Mouse (Mus musculus) myocyte (in vitro differentiated cells): ENCODE measurements around the gene Zfpl1. TPM values are rescaled to one million over a fixed set of nuclear protein-coding genes. Genes with fewer than 3 reads are reported as not detected.

Source experiments
- H3K27me3 ChIP-seq: one replicate; pipeline ENCODE4 v1.6.1; 2011; ENCODE audit not compliant: control insufficient read depth, insufficient read depth, insufficient read length
- H3K36me3 ChIP-seq: one replicate; pipeline ENCODE4 v1.6.1; 2011; ENCODE audit not compliant: control insufficient read depth, insufficient read depth
- H3K4me2 ChIP-seq: one replicate; pipeline ENCODE4 v1.6.1; 2011; ENCODE audit warnings: low read depth, control low read depth
- H3K4me3 ChIP-seq: one replicate; pipeline ENCODE4 v1.5.1; 2011; ENCODE audit warnings: mild to moderate bottlenecking, control low read depth, moderate library complexity
- H3K79me2 ChIP-seq: one replicate; pipeline ENCODE4 v1.6.1; 2011; ENCODE audit not compliant: control insufficient read depth, insufficient read depth
- H3ac ChIP-seq: one replicate; pipeline ENCODE4 v1.6.1; 2011; ENCODE audit not compliant: control insufficient read depth, insufficient read length
- CEBPB ChIP-seq: IDR thresholded peaks from 2 replicates; pipeline ENCODE4 v1.6.1; 2011; ENCODE audit warnings: mild to moderate bottlenecking, moderate library complexity; ENCODE audit not compliant: poor library complexity, insufficient read depth, severe bottlenecking
- E2F4 ChIP-seq: IDR thresholded peaks from one replicate; pipeline ENCODE4 v1.6.1; 2011; ENCODE audit warnings: mild to moderate bottlenecking, control low read depth, moderate library complexity; ENCODE audit not compliant: insufficient read depth
- MAX ChIP-seq: IDR thresholded peaks from one replicate; pipeline ENCODE4 v1.6.1; 2011; ENCODE audit warnings: low read depth, mild to moderate bottlenecking, control low read depth
- MYOD1 ChIP-seq, 3 experiments: IDR thresholded peaks; one replicate each; pipeline ENCODE4 v1.6.1; 2011; ENCODE audit warnings: control low read depth in 2 of 3, low read depth in 2 of 3, mild to moderate bottlenecking in 2 of 3, moderate library complexity in 1 of 3; ENCODE audit not compliant: insufficient read length in 2 of 3, control insufficient read depth in 1 of 3
- MYOG ChIP-seq, 3 experiments: IDR thresholded peaks; one replicate each; pipeline ENCODE4 v1.6.1; 2011; ENCODE audit warnings: control low read depth in 2 of 3, low read depth in 2 of 3, mild to moderate bottlenecking in 2 of 3; ENCODE audit not compliant: insufficient read length in 2 of 3, control insufficient read depth in 1 of 3, insufficient read depth in 1 of 3
- POLR2A ChIP-seq: IDR thresholded peaks from one replicate; pipeline ENCODE4 v1.6.1; 2011; ENCODE audit warnings: low read depth, mild to moderate bottlenecking, control low read depth, moderate library complexity; ENCODE audit not compliant: insufficient read length
- POLR2AphosphoS2 ChIP-seq: IDR thresholded peaks from one replicate; pipeline ENCODE4 v1.6.1; 2011; ENCODE audit warnings: low read depth, control low read depth; ENCODE audit not compliant: insufficient read length
- REST ChIP-seq: IDR thresholded peaks from one replicate; pipeline ENCODE4 v1.6.1; 2011; ENCODE audit warnings: mild to moderate bottlenecking, control low read depth, moderate library complexity; ENCODE audit not compliant: insufficient read depth, insufficient read length
- SRF ChIP-seq: IDR thresholded peaks from one replicate; pipeline ENCODE4 v1.6.1; 2011; ENCODE audit warnings: low read depth; ENCODE audit not compliant: control insufficient read depth, insufficient read length
- TCF12 ChIP-seq: IDR thresholded peaks from one replicate; pipeline ENCODE4 v1.6.1; 2011; ENCODE audit warnings: mild to moderate bottlenecking, control low read depth; ENCODE audit not compliant: poor library complexity, insufficient read depth, severe bottlenecking
- TCF3 ChIP-seq: IDR thresholded peaks from one replicate; pipeline ENCODE4 v1.6.1; 2011; ENCODE audit warnings: low read depth, control low read depth; ENCODE audit not compliant: insufficient read length
- USF1 ChIP-seq: IDR thresholded peaks from one replicate; pipeline ENCODE4 v1.6.1; 2011; ENCODE audit warnings: low read depth, mild to moderate bottlenecking, control low read depth, moderate library complexity
- polyA plus RNA-seq: library from polyadenylated mRNA; unstranded; fragments of >200 nt; fragmentation: generic; extraction: Trizol; gene quantifications from one replicate; pipeline ENCODE4 v1.2.1, GENCODE M21; 2012; ENCODE audit warnings: missing spikeins

Gene Zfpl1
- polyA plus RNA-seq, 1 experiment, result 68.5 TPM

GRCm38 (mm10) chr19:6118677-6119185, 34.0 kb upstream of the Zfpl1 start:
- Histone ChIP-seq H3K27me3 (no peaks in the 10 kb centered on the region), H3K79me2 (peaks cover 14% of the 10 kb centered on the region), H3K36me3 (peaks cover 11% of the 10 kb centered on the region), H3K4me3 (peak overlapping the region; percentile 53), H3K4me2 (peak overlapping the region; percentile 89), H3ac (peak overlapping the region; percentile 87)
- TF ChIP-seq CEBPB, result no peak
- no peak for TF ChIP-seq MYOD1 (IDR thresholded peaks at IDR 0.05; ENCODE audit: control insufficient read depth in 1 of 3, insufficient read length in 2 of 3, low read depth in 2 of 3)
- no peak for TF ChIP-seq TCF3
- TF ChIP-seq USF1, result no peak
- no peak for TF ChIP-seq REST
- TF ChIP-seq POLR2AphosphoS2, result no peak
- no peak for TF ChIP-seq TCF12
- no peak for TF ChIP-seq MAX
- no peak for TF ChIP-seq MYOG (IDR thresholded peaks at IDR 0.05; ENCODE audit: control insufficient read depth in 1 of 3, insufficient read depth in 1 of 3, insufficient read length in 2 of 3, low read depth in 2 of 3)
- TF ChIP-seq SRF, result no peak
- no peak for TF ChIP-seq POLR2A
- TF ChIP-seq E2F4, result no peak

- peaks cover 11% of the 10 kb centered on the region for H3K36me3 ChIP-seq
- peak within 1 kb of the TSS; percentile 89 for H3K4me2 ChIP-seq
- H3K79me2 ChIP-seq, result peaks cover 14% of the 10 kb centered on the region
- no peaks in the 10 kb centered on the region for H3K27me3 ChIP-seq
- peak within 1 kb of the TSS; percentile 87 for H3ac ChIP-seq
- H3K4me3 ChIP-seq, result peak within 1 kb of the TSS; percentile 53
- TF ChIP-seq CEBPB (no peak), TCF3 (no peak), TCF12 (no peak), MYOG (IDR thresholded peaks at IDR 0.05; ENCODE audit: control insufficient read depth in 1 of 3, insufficient read depth in 1 of 3, insufficient read length in 2 of 3, low read depth in 2 of 3) (peak in 2 of 3 experiments; percentile 15 to 34), POLR2AphosphoS2 (peak; percentile 81), MYOD1 (IDR thresholded peaks at IDR 0.05; ENCODE audit: control insufficient read depth in 1 of 3, insufficient read length in 2 of 3, low read depth in 2 of 3) (peak in 2 of 3 experiments; percentile 4 to 48), POLR2A (peak; percentile 76), E2F4 (peak; percentile 89), SRF (peak; percentile 17)
Observed at GRCm38 (mm10) chr19:6117986-6118676, 33.4 kb upstream of the Zfpl1 start, which contains the start of gene Sac3d1. TSS of gene Sac3d1 (minus strand) at chr19:6118650.

GRCm38 (mm10) chr19:6117346-6117985, 32.7 kb upstream of the Zfpl1 start:
- Histone ChIP-seq H3K27me3 (no peaks in the 10 kb centered on the region), H3K36me3 (peaks cover 8% of the 10 kb centered on the region), H3K4me3 (peak overlapping the region; percentile 53), H3K4me2 (peak overlapping the region; percentile 89), H3K79me2 (peaks cover 14% of the 10 kb centered on the region), H3ac (peak overlapping the region; percentile 87)
- TF ChIP-seq POLR2AphosphoS2, result no peak
- peak; percentile 16 for TF ChIP-seq REST

- peak overlapping the region; percentile 53 for H3K4me3 ChIP-seq
- H3ac ChIP-seq, result no peak overlapping the region
- peak overlapping the region; percentile 89 for H3K4me2 ChIP-seq
- TF ChIP-seq MYOD1 (IDR thresholded peaks at IDR 0.05; ENCODE audit: control insufficient read depth in 1 of 3, insufficient read length in 2 of 3, low read depth in 2 of 3), result no peak
- no peak for TF ChIP-seq TCF3
- TF ChIP-seq CEBPB, result no peak
- TF ChIP-seq USF1, result no peak
- TF ChIP-seq SRF, result no peak
- peaks cover 6% of the 10 kb centered on the region for H3K36me3 ChIP-seq
- no peaks in the 10 kb centered on the region for H3K27me3 ChIP-seq
- peaks cover 14% of the 10 kb centered on the region for H3K79me2 ChIP-seq
Observed at GRCm38 (mm10) chr19:6116113-6116850, 31.5 kb upstream of the Zfpl1 start.

DNA sequence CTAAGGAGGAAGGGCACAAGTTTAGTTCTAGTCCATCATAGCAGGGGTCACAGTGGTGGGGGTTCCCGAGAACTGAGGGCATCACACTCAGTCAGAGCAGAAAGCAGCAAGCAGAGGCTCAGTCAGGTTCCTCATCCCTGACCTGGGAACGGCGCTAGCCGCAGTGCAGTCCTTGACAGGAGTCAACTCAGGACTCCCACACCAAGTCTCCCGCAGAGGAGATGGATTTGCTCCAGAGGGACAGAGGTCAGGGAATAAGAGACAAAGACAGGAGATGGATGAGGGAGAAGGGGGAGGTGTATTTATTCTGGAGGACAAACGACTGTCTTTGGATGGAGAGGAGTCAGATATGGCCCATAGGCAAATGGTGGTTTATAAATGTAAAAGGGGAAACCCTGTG, 28.4 kb upstream of the Zfpl1 start:
- Histone ChIP-seq H3K79me2 (peaks cover 14% of the 10 kb centered on the region), H3K36me3 (peaks cover 6% of the 10 kb centered on the region), H3K27me3 (no peaks in the 10 kb centered on the region), H3K4me2 (no peak overlapping the region), H3K4me3 (no peak overlapping the region), H3ac (no peak overlapping the region)
- TF ChIP-seq REST, result no peak
- TF ChIP-seq SRF, result no peak
- no peak for TF ChIP-seq POLR2AphosphoS2
- no peak for TF ChIP-seq TCF12
- no peak for TF ChIP-seq MYOD1 (IDR thresholded peaks at IDR 0.05; ENCODE audit: control insufficient read depth in 1 of 3, insufficient read length in 2 of 3, low read depth in 2 of 3)
- no peak for TF ChIP-seq TCF3
- no peak for TF ChIP-seq USF1
- no peak for TF ChIP-seq MYOG (IDR thresholded peaks at IDR 0.05; ENCODE audit: control insufficient read depth in 1 of 3, insufficient read depth in 1 of 3, insufficient read length in 2 of 3, low read depth in 2 of 3)
- TF ChIP-seq E2F4, result no peak
